Mouse (Mus musculus) heart, postnatal 0 days (tissue): ENCODE data around the gene Eya2. TPM values are rescaled to one million over a fixed set of nuclear protein-coding genes. Genes with fewer than 3 reads are reported as not detected.

Experiments
- ATAC-seq: fragments of 200-750 bp; cut with Nextera tagmentation; 2 replicates; pipeline ENCODE4 v1.8.0; 2017; ENCODE audit warnings: low read depth, moderate number of reproducible peaks, moderate library complexity; ENCODE audit not compliant: insufficient read depth
- DNase-seq: peaks from one replicate; pipeline ENCODE4 v3.0.0-alpha.2; 2016; ENCODE audit warnings: low spot score
- H3K27ac ChIP-seq: fragments of 300-500 bp; sonication (generic); 2 replicates; pipeline ENCODE4 v1.5.1; 2014; ENCODE audit warnings: low read depth, mild to moderate bottlenecking
- H3K27me3 ChIP-seq: fragments of 300-500 bp; sonication (generic); 2 replicates; pipeline ENCODE4 v1.6.1; 2014; ENCODE audit warnings: low read length, mixed read lengths; ENCODE audit not compliant: control insufficient read depth, insufficient read depth
- H3K36me3 ChIP-seq: fragments of 300-500 bp; sonication (generic); replicated peaks from 2 replicates; pipeline ENCODE4 v1.6.1; 2014; ENCODE audit warnings: low read length, mixed read lengths; ENCODE audit not compliant: control insufficient read depth, insufficient read depth
- H3K4me1 ChIP-seq: fragments of 300-500 bp; sonication (generic); 2 replicates; pipeline ENCODE4 v1.6.1; 2014; ENCODE audit warnings: antibody characterized with exemption; ENCODE audit not compliant: control insufficient read depth, insufficient read depth
- H3K4me2 ChIP-seq: fragments of 300-500 bp; sonication (generic); 2 replicates; pipeline ENCODE4 v1.6.1; 2014; ENCODE audit warnings: low read depth, mild to moderate bottlenecking, low read length, moderate library complexity
- H3K4me3 ChIP-seq: fragments of 300-500 bp; sonication (generic); 2 replicates; pipeline ENCODE4 v1.5.1; 2014; ENCODE audit warnings: low read depth, low read length
- H3K9ac ChIP-seq: fragments of 300-500 bp; sonication (generic); replicated peaks from 2 replicates; pipeline ENCODE4 v1.6.1; 2014; ENCODE audit warnings: low read depth, low read length, mixed read lengths
- H3K9me3 ChIP-seq: fragments of 300-500 bp; sonication (generic); replicated peaks from 2 replicates; pipeline ENCODE4 v1.6.1; 2016; ENCODE audit warnings: low read length; ENCODE audit not compliant: control insufficient read depth
- CTCF ChIP-seq: IDR thresholded peaks from 2 replicates; pipeline ENCODE4 v1.5.1; 2016; ENCODE audit warnings: antibody characterized with exemption, control low read depth, low read depth
- EP300 ChIP-seq: IDR thresholded peaks from 2 replicates; pipeline ENCODE4 v1.6.1; 2016; ENCODE audit warnings: antibody characterized with exemption, low read depth
- WGBS: fragments of 180-500 bp; shearing (Covaris S2); extraction: QIAGEN DNeasy Blood & Tissue Kit; methylation state at CpG from one replicate; pipeline ENCODE4 v1.1.7; 2014; 5-methylcytosine and 5-hydroxymethylcytosine counted together
- polyA plus RNA-seq: library from polyadenylated mRNA; unstranded; fragments of >200 nt; fragmentation: Nextera tagmentation; extraction: Ambion mirVana; gene quantifications from 2 replicates; pipeline ENCODE4 v1.2.1, GENCODE M21; 2015
- total RNA-seq: library from RNA; depleted of rRNA; stranded (reverse); fragments of >200 nt; gene quantifications from 2 replicates; pipeline ENCODE4 v1.2.3, GENCODE M21; 2014; ENCODE audit warnings: low replicate concordance

The Eya2 gene
- total and polyA plus RNA-seq, 2 experiments from 2014 or later: 0.95 to 0.96 TPM

- WGBS: 34% methylated on average over 5 of the region's 6 CpGs
- Histone ChIP-seq H3K4me3 (no peak overlapping the region), H3K27ac (no peak overlapping the region), H3K4me1 (no peaks in the 10 kb centered on the region), H3K27me3 (no peaks in the 10 kb centered on the region), H3K9ac (no peak overlapping the region), H3K4me2 (no peak overlapping the region), H3K36me3 (no peaks in the 10 kb centered on the region), H3K9me3 (no peaks in the 10 kb centered on the region; the same call in 1 of the 2 replicates)
- DNase-seq (no peak), ATAC-seq (no peak)
- TF ChIP-seq EP300 (no peak), CTCF (no peak)
These were observed 87.9 kb downstream of the Eya2 start for GRCm38 (mm10) chr2:165682719-165683118.

GRCm38 (mm10) chr2:165687516-165687915 is 92.7 kb downstream of the Eya2 start:
- Histone ChIP-seq H3K36me3 (no peaks in the 10 kb centered on the region), H3K9me3 (no peaks in the 10 kb centered on the region), H3K4me2 (no peak overlapping the region), H3K4me1 (no peaks in the 10 kb centered on the region), H3K27ac (no peak overlapping the region), H3K9ac (no peak overlapping the region), H3K27me3 (no peaks in the 10 kb centered on the region), H3K4me3 (no peak overlapping the region)
- WGBS: 23% methylated on average over 8 of the region's 8 CpGs
- ATAC-seq: no peak; the same call in 1 of the 2 replicates
- no peak for DNase-seq
- no peak for TF ChIP-seq CTCF
- no peak for TF ChIP-seq EP300

- DNase-seq: no peak
- H3K9ac ChIP-seq: no peak overlapping the region
These were observed 94.1 kb downstream of the Eya2 start for GRCm38 (mm10) chr2:165688896-165689295.

GRCm38 (mm10) chr2:165691016-165691415 is 96.2 kb downstream of the Eya2 start:
- Histone ChIP-seq H3K4me2 (no peak overlapping the region), H3K27ac (no peak overlapping the region), H3K36me3 (no peaks in the 10 kb centered on the region), H3K9me3 (no peaks in the 10 kb centered on the region), H3K9ac (no peak overlapping the region), H3K27me3 (no peaks in the 10 kb centered on the region), H3K4me3 (no peak overlapping the region), H3K4me1 (no peaks in the 10 kb centered on the region)
- WGBS: 67% methylated on average over 3 of the region's 3 CpGs
- TF ChIP-seq EP300: no peak
- TF ChIP-seq CTCF: no peak
- DNase-seq: no peak
- no peak for ATAC-seq

More at GRCm38 (mm10) chr2:165688896-165689295, 94.1 kb downstream of the Eya2 start:
- ATAC-seq: no peak
- no peaks in the 10 kb centered on the region for H3K36me3 ChIP-seq
- WGBS: 81% methylated on average over 4 of the region's 4 CpGs
- no peaks in the 10 kb centered on the region for H3K27me3 ChIP-seq
- H3K27ac ChIP-seq: no peak overlapping the region
- no peak overlapping the region for H3K4me3 ChIP-seq
- H3K4me1 ChIP-seq: no peaks in the 10 kb centered on the region
- TF ChIP-seq EP300: no peak
- no peak for TF ChIP-seq CTCF
- H3K9me3 ChIP-seq: no peaks in the 10 kb centered on the region
- H3K4me2 ChIP-seq: no peak overlapping the region

GRCm38 (mm10) chr2:165692944-165693660 is 98.3 kb downstream of the Eya2 start:
- Histone ChIP-seq H3K9me3 (no peaks in the 10 kb centered on the region), H3K9ac (no peak overlapping the region), H3K4me2 (no peak overlapping the region), H3K4me1 (no peaks in the 10 kb centered on the region), H3K36me3 (no peaks in the 10 kb centered on the region), H3K4me3 (no peak overlapping the region), H3K27me3 (no peaks in the 10 kb centered on the region), H3K27ac (no peak overlapping the region)
- WGBS: 34% methylated on average over 4 of the region's 4 CpGs
- DNase-seq (peak; percentile 41), ATAC-seq (peak; percentile 49)
- 0 out of 2 replicates have a peak, but pooled peaks have one; percentile 4 for TF ChIP-seq CTCF
- no peak for TF ChIP-seq EP300

- 84% methylated on average over 6 of the region's 6 CpGs for WGBS
- H3K4me1 ChIP-seq: no peaks in the 10 kb centered on the region
- no peak overlapping the region for H3K9ac ChIP-seq
- ATAC-seq (no peak), DNase-seq (no peak)
- no peaks in the 10 kb centered on the region for H3K9me3 ChIP-seq
- H3K4me2 ChIP-seq: no peak overlapping the region
- H3K27ac ChIP-seq: no peak overlapping the region
- no peak for TF ChIP-seq EP300
- no peak for TF ChIP-seq CTCF
- no peak overlapping the region for H3K4me3 ChIP-seq
- H3K36me3 ChIP-seq: no peaks in the 10 kb centered on the region
- H3K27me3 ChIP-seq: no peaks in the 10 kb centered on the region
These were observed 99.9 kb downstream of the Eya2 start for GRCm38 (mm10) chr2:165694767-165695166.
